ENCODE assay signal across 14 mouse cellular contexts in the genomic region with DNA sequence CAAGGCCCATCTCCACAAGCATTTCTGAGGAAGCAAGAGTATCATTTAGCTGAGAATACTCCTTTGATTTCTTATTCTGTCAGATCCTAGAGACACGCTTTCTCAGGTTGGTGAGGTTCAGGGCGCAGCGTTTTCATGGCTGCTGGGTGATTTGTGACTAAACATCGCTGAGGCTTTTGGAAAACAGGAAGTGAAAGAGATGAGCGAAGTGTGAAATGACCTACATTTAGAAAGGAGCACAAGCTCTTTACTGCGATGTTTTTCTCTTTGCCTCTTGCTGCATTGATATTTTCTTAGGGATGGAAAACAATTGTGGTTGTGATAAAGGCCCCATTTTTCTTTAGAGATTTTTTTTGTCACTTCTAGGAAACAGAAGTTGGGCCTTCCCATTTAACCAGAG.
DNase-seq lines count a peak whose midpoint lies in the region.
"Had no signal": no experiment of that assay in that cellular context is flagged by ENCODE, and none has a peak within 500 bp of the region (broad histone marks: within the 10 kb centered on the region; RNA-seq: fewer than 3 reads in every experiment).

No protein-coding gene starts in this region.

- peak; percentile 11 for DNase-seq in thymus, postnatal 0 days (ENCODE audit: low spot score)
- DNase-seq in thymus, postnatal 14 days, result no peak
- peak; percentile 16 for DNase-seq in brain, adult 2 months (ENCODE audit: low read depth, low spot score)
- DNase-seq in induced T-regulatory cell, adult 2 months (ENCODE audit: low read depth), result peak; percentile 11
- no peak for DNase-seq in spleen, adult 12 weeks (ENCODE audit: low spot score)
- DNase-seq in layer of hippocampus, adult 11-12 months (ENCODE audit: low spot score), result no peak
- DNase-seq: adrenal gland, adult 8-10 months; adrenal gland, postnatal 36 days; cerebellum, adult 11-12 months; cerebellum, adult 9-11 months; cerebellum, postnatal 36 days; gastrocnemius, postnatal 10 days; heart, adult 2 months; heart, postnatal 14 days had no signal

Comparison
In these comparisons a context has a peak if more than half of its experiments do, and no peak if none do; other contexts are left out.
1. DNase-seq: peak in thymus, postnatal 0 days (single experiment), brain, adult 2 months (single experiment) and induced T-regulatory cell, adult 2 months (single experiment); none in thymus, postnatal 14 days (single experiment), spleen, adult 12 weeks (single experiment) and layer of hippocampus, adult 11-12 months (single experiment).